Mouse (Mus musculus): ENCODE measurements around the gene Boc. TPM values are rescaled to one million over a fixed set of nuclear protein-coding genes. Genes with fewer than 3 reads are reported as not detected.

The Boc gene
- polyA plus RNA-seq, 2 experiments, result 0.15 to 0.27 TPM

- H3K9ac ChIP-seq (replicated peaks), result no peak overlapping the region
- H3K36me3 ChIP-seq (replicated peaks; ENCODE audit: control insufficient read depth, insufficient read depth, low read depth), result no peaks in the 10 kb centered on the region
- no peaks in the 10 kb centered on the region for H3K4me1 ChIP-seq (replicated peaks; ENCODE audit: control insufficient read depth in 2 of 2, insufficient read depth in 2 of 2, low read length in 1 of 2)
- H3K27me3 ChIP-seq (ENCODE audit: control insufficient read depth, insufficient read depth, low read length), result no peaks in the 10 kb centered on the region
- H3K4me2 ChIP-seq (ENCODE audit: low read depth), result no peak overlapping the region
- ATAC-seq (ENCODE audit: insufficient read depth) (no peak), DNase-seq (ENCODE audit: low read depth in 3 of 3, low spot score in 3 of 3) (no peak)
- H3K9me3 ChIP-seq (ENCODE audit: control insufficient read depth, low read length), result no peaks in the 10 kb centered on the region
- H3K4me3 ChIP-seq (ENCODE audit: insufficient read depth in 1 of 2, low read depth in 2 of 2, low read length in 2 of 2), result no peak overlapping the region
- TF ChIP-seq EP300 (IDR thresholded peaks at IDR 0.05; ENCODE audit: low read depth) (no peak), CTCF (IDR thresholded peaks at IDR 0.05; ENCODE audit: low read depth) (no peak)
- H3K27ac ChIP-seq, result no peak overlapping the region
Measured at GRCm38 (mm10) chr16:44568056-44568455, 9.4 kb upstream of the Boc start.

- Histone ChIP-seq H3K36me3 (replicated peaks; ENCODE audit: control insufficient read depth, insufficient read depth, low read depth) (no peaks in the 10 kb centered on the region), H3K9me3 (ENCODE audit: control insufficient read depth, low read length) (no peaks in the 10 kb centered on the region), H3K27ac (no peak overlapping the region), H3K4me1 (replicated peaks; ENCODE audit: control insufficient read depth in 2 of 2, insufficient read depth in 2 of 2, low read length in 1 of 2) (no peaks in the 10 kb centered on the region), H3K4me3 (ENCODE audit: insufficient read depth in 1 of 2, low read depth in 2 of 2, low read length in 2 of 2) (no peak overlapping the region), H3K9ac (replicated peaks) (no peak overlapping the region), H3K27me3 (ENCODE audit: control insufficient read depth, insufficient read depth, low read length) (no peaks in the 10 kb centered on the region; the same call in 1 of the 2 replicates), H3K4me2 (ENCODE audit: low read depth) (no peak overlapping the region)
- ATAC-seq (ENCODE audit: insufficient read depth) (no peak), DNase-seq (ENCODE audit: low read depth in 3 of 3, low spot score in 3 of 3) (no peak)
- TF ChIP-seq EP300 (IDR thresholded peaks at IDR 0.05; ENCODE audit: low read depth) (no peak), CTCF (IDR thresholded peaks at IDR 0.05; ENCODE audit: low read depth) (no peak)
- 54% methylated on average over 22 of the region's 22 CpGs for whole genome bisulfite sequencing (ENCODE audit: insufficient replicate concordance)
Measured at GRCm38 (mm10) chr16:44565328-44566210, 6.9 kb upstream of the Boc start.

GRCm38 (mm10) chr16:44564359-44564758 lies 5.7 kb upstream of the Boc start:
- no peak for DNase-seq (ENCODE audit: low read depth in 3 of 3, low spot score in 3 of 3)
- Histone ChIP-seq H3K4me2 (ENCODE audit: low read depth) (no peak overlapping the region), H3K4me3 (ENCODE audit: insufficient read depth in 1 of 2, low read depth in 2 of 2, low read length in 2 of 2) (no peak overlapping the region), H3K27me3 (ENCODE audit: control insufficient read depth, insufficient read depth, low read length) (peaks cover 10% of the 10 kb centered on the region), H3K27ac (no peak overlapping the region), H3K9me3 (ENCODE audit: control insufficient read depth, low read length) (no peaks in the 10 kb centered on the region), H3K36me3 (replicated peaks; ENCODE audit: control insufficient read depth, insufficient read depth, low read depth) (no peaks in the 10 kb centered on the region), H3K4me1 (replicated peaks; ENCODE audit: control insufficient read depth in 2 of 2, insufficient read depth in 2 of 2, low read length in 1 of 2) (no peaks in the 10 kb centered on the region), H3K9ac (replicated peaks) (no peak overlapping the region)
- TF ChIP-seq EP300 (IDR thresholded peaks at IDR 0.05; ENCODE audit: low read depth) (no peak), CTCF (IDR thresholded peaks at IDR 0.05; ENCODE audit: low read depth) (no peak)
- no peak for ATAC-seq (ENCODE audit: insufficient read depth)
- 57% methylated on average over 8 of the region's 8 CpGs for WGBS (ENCODE audit: insufficient replicate concordance)

GRCm38 (mm10) chr16:44562061-44562460 lies 3.4 kb upstream of the Boc start:
- Histone ChIP-seq H3K27me3 (ENCODE audit: control insufficient read depth, insufficient read depth, low read length) (peaks cover 30% of the 10 kb centered on the region), H3K4me2 (ENCODE audit: low read depth) (no peak overlapping the region), H3K4me1 (replicated peaks; ENCODE audit: control insufficient read depth in 2 of 2, insufficient read depth in 2 of 2, low read length in 1 of 2) (no peaks in the 10 kb centered on the region), H3K4me3 (ENCODE audit: insufficient read depth in 1 of 2, low read depth in 2 of 2, low read length in 2 of 2) (no peak overlapping the region), H3K9me3 (ENCODE audit: control insufficient read depth, low read length) (no peaks in the 10 kb centered on the region), H3K36me3 (replicated peaks; ENCODE audit: control insufficient read depth, insufficient read depth, low read depth) (no peaks in the 10 kb centered on the region), H3K27ac (no peak overlapping the region), H3K9ac (replicated peaks) (no peak overlapping the region)
- ATAC-seq (ENCODE audit: insufficient read depth) (no peak), DNase-seq (ENCODE audit: low read depth in 3 of 3, low spot score in 3 of 3) (no peak)
- 32% methylated on average over 3 of the region's 3 CpGs for WGBS (ENCODE audit: insufficient replicate concordance)
- TF ChIP-seq CTCF (IDR thresholded peaks at IDR 0.05; ENCODE audit: low read depth) (no peak), EP300 (IDR thresholded peaks at IDR 0.05; ENCODE audit: low read depth) (no peak)

GRCm38 (mm10) chr16:44560214-44560613 lies 1.5 kb upstream of the Boc start:
- ATAC-seq (ENCODE audit: insufficient read depth), result no peak
- TF ChIP-seq CTCF (IDR thresholded peaks at IDR 0.05; ENCODE audit: low read depth) (no peak), EP300 (IDR thresholded peaks at IDR 0.05; ENCODE audit: low read depth) (no peak)
- Histone ChIP-seq H3K4me1 (replicated peaks; ENCODE audit: control insufficient read depth in 2 of 2, insufficient read depth in 2 of 2, low read length in 1 of 2) (no peaks in the 10 kb centered on the region), H3K9ac (replicated peaks) (no peak overlapping the region), H3K27me3 (ENCODE audit: control insufficient read depth, insufficient read depth, low read length) (peaks cover 37% of the 10 kb centered on the region), H3K4me3 (ENCODE audit: insufficient read depth in 1 of 2, low read depth in 2 of 2, low read length in 2 of 2) (no peak overlapping the region), H3K9me3 (ENCODE audit: control insufficient read depth, low read length) (no peaks in the 10 kb centered on the region), H3K27ac (no peak overlapping the region), H3K4me2 (ENCODE audit: low read depth) (no peak overlapping the region), H3K36me3 (replicated peaks; ENCODE audit: control insufficient read depth, insufficient read depth, low read depth) (no peaks in the 10 kb centered on the region)
- WGBS (ENCODE audit: insufficient replicate concordance), result 42% methylated on average over 1 of the region's 1 CpGs
- no peak for DNase-seq (ENCODE audit: low read depth in 3 of 3, low spot score in 3 of 3)
